Mouse (Mus musculus): ENCODE measurements at regions not wholly inside any gene's neighbourhood (a gene's known extent, or its start where the extent isn't known, plus 50 kb on each side); places are given as distances from the start of the nearest gene placed in this dataset.

- TF ChIP-seq CTCF (IDR thresholded peaks at IDR 0.05; ENCODE audit: low read depth, low read length) = no peak
- no peak for TF ChIP-seq GATA1 (IDR thresholded peaks at IDR 0.05; ENCODE audit: borderline replicate concordance, low read length)
- TF ChIP-seq POLR2AphosphoS5 (IDR thresholded peaks at IDR 0.05; ENCODE audit: insufficient replicate concordance, low read depth, low read length) = no peak
- TF ChIP-seq GATA2 (IDR thresholded peaks at IDR 0.05; ENCODE audit: borderline replicate concordance, low read depth, low read length) = no peak
- DNase-seq (ENCODE audit: low spot score) (no peak), ATAC-seq (ENCODE audit: extremely low read depth, insufficient number of reproducible peaks, low FRiP score, poor library complexity, severe bottlenecking) (peak; percentile 40)
- no peaks in the 10 kb centered on the region for H3K4me1 ChIP-seq (ENCODE audit: insufficient read depth, low read depth, low read length)
- H3K4me3 ChIP-seq (ENCODE audit: low read depth, low read length) = no peak overlapping the region
- H3K9me3 ChIP-seq (replicated peaks) = no peaks in the 10 kb centered on the region
- peaks cover 5% of the 10 kb centered on the region; the same call in 1 of the 2 replicates for H3K27me3 ChIP-seq (ENCODE audit: insufficient read depth, low read length)
- no peaks in the 10 kb centered on the region for H3K36me3 ChIP-seq (replicated peaks)
These were observed 80.9 kb upstream of the Pgrmc2 start for GRCm38 (mm10) chr3:41163767-41164166.

GRCm38 (mm10) chr3:41162514-41162913, 79.7 kb upstream of the Pgrmc2 start:
- ATAC-seq (ENCODE audit: extremely low read depth, insufficient number of reproducible peaks, low FRiP score, poor library complexity, severe bottlenecking) = no peak
- DNase-seq (ENCODE audit: low spot score) = no peak
- Histone ChIP-seq H3K36me3 (replicated peaks) (no peaks in the 10 kb centered on the region), H3K27me3 (ENCODE audit: insufficient read depth, low read length) (peaks cover 5% of the 10 kb centered on the region; the same call in 1 of the 2 replicates), H3K9me3 (replicated peaks) (no peaks in the 10 kb centered on the region), H3K4me1 (ENCODE audit: insufficient read depth, low read depth, low read length) (no peaks in the 10 kb centered on the region), H3K4me3 (ENCODE audit: low read depth, low read length) (no peak overlapping the region)
- TF ChIP-seq CTCF (IDR thresholded peaks at IDR 0.05; ENCODE audit: low read depth, low read length) = no peak
- TF ChIP-seq GATA2 (IDR thresholded peaks at IDR 0.05; ENCODE audit: borderline replicate concordance, low read depth, low read length) = no peak
- TF ChIP-seq POLR2AphosphoS5 (IDR thresholded peaks at IDR 0.05; ENCODE audit: insufficient replicate concordance, low read depth, low read length) = no peak
- TF ChIP-seq GATA1 (IDR thresholded peaks at IDR 0.05; ENCODE audit: borderline replicate concordance, low read length) = no peak
- no peak for TF ChIP-seq TAL1 (conservative IDR thresholded peaks at IDR 0.05; ENCODE audit: low read depth, low read length)

GRCm38 (mm10) chr3:41160648-41161047, 77.8 kb upstream of the Pgrmc2 start:
- Histone ChIP-seq H3K9me3 (replicated peaks) (no peaks in the 10 kb centered on the region), H3K4me3 (ENCODE audit: low read depth, low read length) (no peak overlapping the region), H3K27me3 (ENCODE audit: insufficient read depth, low read length) (peaks cover 7% of the 10 kb centered on the region), H3K36me3 (replicated peaks) (no peaks in the 10 kb centered on the region), H3K4me1 (ENCODE audit: insufficient read depth, low read depth, low read length) (no peaks in the 10 kb centered on the region)
- TF ChIP-seq GATA2 (IDR thresholded peaks at IDR 0.05; ENCODE audit: borderline replicate concordance, low read depth, low read length) (no peak), POLR2AphosphoS5 (IDR thresholded peaks at IDR 0.05; ENCODE audit: insufficient replicate concordance, low read depth, low read length) (no peak), TAL1 (conservative IDR thresholded peaks at IDR 0.05; ENCODE audit: low read depth, low read length) (no peak), CTCF (IDR thresholded peaks at IDR 0.05; ENCODE audit: low read depth, low read length) (no peak), GATA1 (IDR thresholded peaks at IDR 0.05; ENCODE audit: borderline replicate concordance, low read length) (no peak)
- ATAC-seq (ENCODE audit: extremely low read depth, insufficient number of reproducible peaks, low FRiP score, poor library complexity, severe bottlenecking) (no peak), DNase-seq (ENCODE audit: low spot score) (no peak)

DNA sequence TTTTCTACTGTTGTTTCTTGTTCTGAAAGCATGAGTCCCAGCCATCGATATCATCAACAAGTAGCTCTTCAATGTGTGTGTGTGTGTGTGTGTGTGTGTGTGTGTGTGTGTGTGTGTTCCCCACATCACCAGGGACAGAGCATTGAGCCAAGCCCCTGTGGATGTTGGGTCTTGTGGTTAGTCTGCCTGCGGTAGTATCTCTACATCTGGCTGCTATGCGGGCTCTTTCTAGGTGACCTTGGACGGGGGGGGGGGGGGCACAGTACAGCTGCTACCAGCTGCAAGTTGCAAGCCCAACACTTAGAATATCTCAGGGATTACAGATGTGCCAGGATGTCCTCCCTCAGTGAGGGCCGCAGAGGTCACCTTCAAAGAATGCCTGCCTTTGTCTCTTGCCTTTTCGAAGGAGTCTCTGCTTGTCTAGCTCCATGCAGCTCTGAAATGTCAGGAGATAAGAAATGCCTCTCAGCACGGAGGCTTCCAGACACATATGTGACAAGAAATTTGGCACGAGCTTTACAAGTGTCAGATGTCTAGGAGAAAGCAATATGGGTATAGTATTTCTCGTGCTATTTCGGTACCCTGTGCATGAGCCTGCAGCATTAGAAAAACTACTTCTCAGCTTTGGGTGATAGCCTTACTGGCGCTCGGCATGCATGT, 75.6 kb upstream of the Pgrmc2 start:
- no peaks in the 10 kb centered on the region for H3K4me1 ChIP-seq (ENCODE audit: insufficient read depth, low read depth, low read length)
- no peaks in the 10 kb centered on the region for H3K36me3 ChIP-seq (replicated peaks)
- DNase-seq (ENCODE audit: low spot score) = no peak
- ATAC-seq (ENCODE audit: extremely low read depth, insufficient number of reproducible peaks, low FRiP score, poor library complexity, severe bottlenecking) = no peak
- H3K4me3 ChIP-seq (ENCODE audit: low read depth, low read length) = no peak overlapping the region
- no peak for TF ChIP-seq GATA1 (IDR thresholded peaks at IDR 0.05; ENCODE audit: borderline replicate concordance, low read length)
- no peak for TF ChIP-seq GATA2 (IDR thresholded peaks at IDR 0.05; ENCODE audit: borderline replicate concordance, low read depth, low read length)
- no peak for TF ChIP-seq POLR2AphosphoS5 (IDR thresholded peaks at IDR 0.05; ENCODE audit: insufficient replicate concordance, low read depth, low read length)
- TF ChIP-seq CTCF (IDR thresholded peaks at IDR 0.05; ENCODE audit: low read depth, low read length) = no peak
- no peak for TF ChIP-seq TAL1 (conservative IDR thresholded peaks at IDR 0.05; ENCODE audit: low read depth, low read length)
- H3K9me3 ChIP-seq (replicated peaks) = no peaks in the 10 kb centered on the region
- peaks cover 12% of the 10 kb centered on the region for H3K27me3 ChIP-seq (ENCODE audit: insufficient read depth, low read length)

- no peaks in the 10 kb centered on the region for H3K4me1 ChIP-seq (ENCODE audit: insufficient read depth, low read depth, low read length)
- H3K36me3 ChIP-seq (replicated peaks) = no peaks in the 10 kb centered on the region
- ATAC-seq (ENCODE audit: extremely low read depth, insufficient number of reproducible peaks, low FRiP score, poor library complexity, severe bottlenecking) (no peak), DNase-seq (ENCODE audit: low spot score) (no peak)
- no peaks in the 10 kb centered on the region for H3K9me3 ChIP-seq (replicated peaks)
- no peak overlapping the region for H3K4me3 ChIP-seq (ENCODE audit: low read depth, low read length)
- peaks cover 12% of the 10 kb centered on the region for H3K27me3 ChIP-seq (ENCODE audit: insufficient read depth, low read length)
- TF ChIP-seq GATA2 (IDR thresholded peaks at IDR 0.05; ENCODE audit: borderline replicate concordance, low read depth, low read length) = no peak
- TF ChIP-seq CTCF (IDR thresholded peaks at IDR 0.05; ENCODE audit: low read depth, low read length) = no peak
These were observed 74.6 kb upstream of the Pgrmc2 start for GRCm38 (mm10) chr3:41157428-41157827.

GRCm38 (mm10) chr3:41156562-41156961, 73.7 kb upstream of the Pgrmc2 start:
- H3K9me3 ChIP-seq (replicated peaks) = no peaks in the 10 kb centered on the region
- peaks cover 12% of the 10 kb centered on the region for H3K27me3 ChIP-seq (ENCODE audit: insufficient read depth, low read length)
- no peak for TF ChIP-seq POLR2AphosphoS5 (IDR thresholded peaks at IDR 0.05; ENCODE audit: insufficient replicate concordance, low read depth, low read length)
- TF ChIP-seq GATA2 (IDR thresholded peaks at IDR 0.05; ENCODE audit: borderline replicate concordance, low read depth, low read length) = no peak
- no peak for TF ChIP-seq CTCF (IDR thresholded peaks at IDR 0.05; ENCODE audit: low read depth, low read length)
- TF ChIP-seq GATA1 (IDR thresholded peaks at IDR 0.05; ENCODE audit: borderline replicate concordance, low read length) = no peak
- TF ChIP-seq TAL1 (conservative IDR thresholded peaks at IDR 0.05; ENCODE audit: low read depth, low read length) = no peak
- no peaks in the 10 kb centered on the region for H3K4me1 ChIP-seq (ENCODE audit: insufficient read depth, low read depth, low read length)
- H3K36me3 ChIP-seq (replicated peaks) = no peaks in the 10 kb centered on the region
- ATAC-seq (ENCODE audit: extremely low read depth, insufficient number of reproducible peaks, low FRiP score, poor library complexity, severe bottlenecking) = no peak
- no peak for DNase-seq (ENCODE audit: low spot score)
- H3K4me3 ChIP-seq (ENCODE audit: low read depth, low read length) = no peak overlapping the region
